In the genomic region with DNA sequence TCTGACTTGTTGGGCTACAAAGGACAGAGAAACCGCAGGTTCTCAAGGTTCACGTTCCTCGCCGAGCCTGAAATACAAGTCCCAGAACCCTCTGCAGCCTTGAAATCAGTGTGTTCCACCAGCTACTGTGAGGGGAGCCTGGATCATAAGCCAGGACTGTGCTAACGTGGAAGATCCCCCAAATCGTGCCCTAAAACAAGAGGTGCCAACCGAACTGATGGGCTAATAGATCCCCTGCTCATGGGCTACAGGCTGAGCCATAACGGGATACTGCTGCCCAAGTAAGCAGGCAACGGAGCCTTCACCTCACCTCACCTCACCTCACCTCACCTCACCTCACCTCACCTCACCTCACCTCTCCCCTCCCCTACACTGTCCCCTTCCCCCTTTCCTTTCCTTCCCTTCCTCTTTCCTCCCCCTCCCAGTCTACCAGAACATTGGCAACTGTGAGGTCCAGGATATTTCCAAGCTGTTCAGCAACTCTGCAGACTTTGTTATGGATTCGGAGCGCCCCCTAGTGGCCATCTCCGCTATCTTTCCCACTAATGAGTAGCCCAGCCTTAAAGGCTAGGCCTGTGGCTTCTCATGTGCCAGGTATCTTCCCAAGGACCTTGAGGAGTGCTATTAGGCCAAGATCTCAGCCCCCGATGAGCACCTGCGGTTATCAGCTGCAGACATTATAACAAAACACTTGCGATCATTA, we compare ENCODE assay signal across 9 mouse cellular contexts. TPM values are rescaled to one million over a fixed set of nuclear protein-coding genes. Genes with fewer than 3 reads are reported as not detected.
DNase-seq lines count a peak whose midpoint lies in the region; ATAC-seq and TF ChIP-seq lines count a peak whose summit lies in the region.
"Had no signal": no experiment of that assay in that cellular context is flagged by ENCODE, and none has a peak within 500 bp of the region (broad histone marks: within the 10 kb centered on the region; RNA-seq: fewer than 3 reads in every experiment).

No protein-coding gene starts in this region.

- TF ChIP-seq EP300 in liver, postnatal 0 days (IDR thresholded peaks at IDR 0.05; ENCODE audit: low read depth) = no peak

- peak; percentile 75 for DNase-seq in brain, embryonic 18.5 days (ENCODE audit: low read depth, low spot score)
- peak; percentile 23 for DNase-seq in fibroblast of lung, adult 2 months (ENCODE audit: low read depth)
- peak; percentile 76 to 93 for DNase-seq in kidney, postnatal 36 days
- DNase-seq in liver, postnatal 0 days = peak; percentile 75
- DNase-seq in ovary, postnatal 36 days (ENCODE audit: low spot score) = peak; percentile 75
- peak; percentile 34 to 41 for DNase-seq in thymus, postnatal 36 days

- H3K9ac ChIP-seq in heart, embryonic 12.5 days = no peak overlapping the region
- H3K9ac ChIP-seq in liver, postnatal 0 days (replicated peaks) = no peak overlapping the region
- H3K9ac ChIP-seq: heart, embryonic 13.5 days had no signal

- 46% methylated on average over 15 of the region's 15 CpGs for WGBS in heart, embryonic 12.5 days
- 44% methylated on average over 15 of the region's 15 CpGs for WGBS in liver, postnatal 0 days (ENCODE audit: insufficient replicate concordance)

- H3K27me3 ChIP-seq in E14TG2a.4 (ENCODE audit: insufficient read depth, low read length) = peaks cover 20% of the 10 kb centered on the region
- peaks cover 31% of the 10 kb centered on the region; the same call in 1 of the 2 replicates for H3K27me3 ChIP-seq in heart, embryonic 12.5 days (replicated peaks)
- H3K27me3 ChIP-seq in liver, postnatal 0 days (ENCODE audit: insufficient read depth, low read length) = no peaks in the 10 kb centered on the region

- no peak overlapping the region for H3K27ac ChIP-seq in heart, embryonic 12.5 days (ENCODE audit: poor library complexity, severe bottlenecking)
- H3K27ac ChIP-seq in liver, postnatal 0 days (ENCODE audit: low read depth) = no peak overlapping the region
- H3K27ac ChIP-seq: heart, embryonic 13.5 days had no signal

- peak; percentile 83 for TF ChIP-seq CTCF in E14TG2a.4 (conservative IDR thresholded peaks at IDR 0.05; ENCODE audit: low read length)
- TF ChIP-seq CTCF in liver, postnatal 0 days (IDR thresholded peaks at IDR 0.05; ENCODE audit: low read depth) = peak; percentile 80

- H3K36me3 ChIP-seq in E14TG2a.4 (ENCODE audit: insufficient read depth, low read length) = no peaks in the 10 kb centered on the region
- H3K36me3 ChIP-seq in heart, embryonic 12.5 days = no peaks in the 10 kb centered on the region
- no peaks in the 10 kb centered on the region for H3K36me3 ChIP-seq in liver, postnatal 0 days (replicated peaks; ENCODE audit: insufficient read depth, low read length)
- H3K36me3 ChIP-seq: heart, embryonic 13.5 days had no signal

- ATAC-seq in heart, embryonic 12.5 days (ENCODE audit: insufficient number of reproducible peaks, low FRiP score) = peak; percentile 36
- ATAC-seq in liver, postnatal 0 days = no peak

- H3K4me1 ChIP-seq in E14TG2a.4 (replicated peaks; ENCODE audit: low read depth, low read length) = no peaks in the 10 kb centered on the region; the same call in 1 of the 2 replicates
- H3K4me1 ChIP-seq in heart, embryonic 12.5 days (replicated peaks) = peaks cover 5% of the 10 kb centered on the region
- H3K4me1 ChIP-seq in liver, postnatal 0 days (ENCODE audit: insufficient read depth) = no peaks in the 10 kb centered on the region

- no peak overlapping the region for H3K4me2 ChIP-seq in heart, embryonic 12.5 days
- no peak overlapping the region for H3K4me2 ChIP-seq in liver, postnatal 0 days (ENCODE audit: low read depth, low read length)
- H3K4me2 ChIP-seq: heart, embryonic 13.5 days had no signal

- no peak overlapping the region for H3K4me3 ChIP-seq in E14TG2a.4 (replicated peaks; ENCODE audit: low read length)
- H3K4me3 ChIP-seq in heart, embryonic 12.5 days = no peak overlapping the region
- no peak overlapping the region for H3K4me3 ChIP-seq in liver, postnatal 0 days (ENCODE audit: low read depth, low read length)
- H3K4me3 ChIP-seq: heart, embryonic 13.5 days had no signal

- no peaks in the 10 kb centered on the region for H3K9me3 ChIP-seq in E14TG2a.4 (ENCODE audit: low read length)
- no peaks in the 10 kb centered on the region for H3K9me3 ChIP-seq in heart, embryonic 12.5 days (replicated peaks)
- H3K9me3 ChIP-seq in liver, postnatal 0 days (ENCODE audit: low read length) = no peaks in the 10 kb centered on the region
- H3K9me3 ChIP-seq: heart, embryonic 13.5 days had no signal

RNA-seq across cellular contexts. Expression of gene Castor2, which starts 36.0 kb away (rescaled TPM):
- polyA plus RNA-seq in heart, embryonic 12.5 days (2016; fragmentation: Nextera tagmentation; extraction: Ambion mirVana) = 7.5 and 8.1 TPM in 2 replicates
- polyA plus RNA-seq in liver, postnatal 0 days (2015; fragmentation: Nextera tagmentation; extraction: Ambion mirVana) = 0.69 and 1.00 TPM in 2 replicates

Comparison
In these comparisons a context has a peak if more than half of its experiments do, and no peak if none do; other contexts are left out.
1. DNase-seq: peak in every context shown above with its lines; median percentile 84 in kidney, postnatal 36 days; 75 in brain, embryonic 18.5 days; 75 in liver, postnatal 0 days; 75 in ovary, postnatal 36 days; 38 in thymus, postnatal 36 days; 23 in fibroblast of lung, adult 2 months.